Mouse (Mus musculus): ENCODE data around the gene Trarg1. TPM values are rescaled to one million over a fixed set of nuclear protein-coding genes. Genes with fewer than 3 reads are reported as not detected.

Trarg1 gene
- polyA plus RNA-seq, 1 experiment from 2014 or later: 1.5 TPM

DNA sequence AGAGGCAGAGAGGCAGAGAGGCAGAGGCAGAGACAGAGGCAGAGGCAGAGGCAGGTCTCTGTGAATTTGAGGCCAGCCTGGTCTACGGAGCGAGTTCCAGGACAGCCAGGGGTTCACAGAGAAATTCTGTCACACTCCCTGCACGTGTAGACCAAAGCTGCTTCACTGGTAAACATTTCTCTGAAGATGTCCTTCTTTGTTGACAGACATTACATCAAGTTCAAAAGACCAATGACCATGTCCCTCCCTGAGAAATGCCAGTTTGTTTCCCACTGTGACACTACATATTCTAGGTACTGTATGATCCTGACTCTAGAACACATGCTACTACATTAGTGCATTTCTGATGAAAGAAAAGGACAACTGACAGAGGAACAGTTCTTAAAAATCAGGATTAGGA, 51.0 kb downstream of the Trarg1 start:
- peaks cover 73% of the 10 kb centered on the region for H3K36me3 ChIP-seq
- 88% methylated on average over 3 of the region's 3 CpGs for WGBS
- no peak overlapping the region for H3K27ac ChIP-seq (replicated peaks)
- H3K9ac ChIP-seq: no peak overlapping the region
- no peaks in the 10 kb centered on the region for H3K9me3 ChIP-seq (replicated peaks)
- no peak overlapping the region for H3K4me3 ChIP-seq (replicated peaks)
- H3K4me2 ChIP-seq (replicated peaks): no peak overlapping the region
- no peak for ATAC-seq (ENCODE audit: insufficient number of reproducible peaks, low FRiP score, low TSS enrichment, low read depth)
- no peaks in the 10 kb centered on the region for H3K27me3 ChIP-seq
- no peaks in the 10 kb centered on the region for H3K4me1 ChIP-seq

DNA sequence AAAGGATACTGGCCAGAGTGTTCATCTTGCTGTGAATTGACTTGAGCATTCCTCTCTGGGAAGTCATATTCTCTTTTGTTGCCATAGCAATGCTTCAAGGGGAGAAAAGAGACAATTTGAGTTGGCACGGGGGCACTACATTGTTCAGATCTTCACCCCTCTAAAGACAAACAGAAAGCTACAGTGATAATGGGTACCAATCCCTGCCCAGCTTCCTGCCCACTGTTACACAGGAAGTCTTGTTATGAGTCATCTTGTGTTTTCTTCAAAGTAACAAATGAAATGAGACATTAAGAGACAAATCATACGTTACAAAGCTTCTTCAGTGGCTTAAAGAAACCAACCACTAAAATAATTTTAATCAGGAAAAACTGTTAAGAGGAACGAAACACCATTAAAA, 55.0 kb downstream of the Trarg1 start:
- no peaks in the 10 kb centered on the region for H3K27me3 ChIP-seq
- WGBS: 81% methylated on average over 3 of the region's 3 CpGs
- peaks cover 59% of the 10 kb centered on the region for H3K36me3 ChIP-seq
- no peak overlapping the region for H3K4me3 ChIP-seq (replicated peaks)
- H3K4me2 ChIP-seq (replicated peaks): no peak overlapping the region
- ATAC-seq (ENCODE audit: insufficient number of reproducible peaks, low FRiP score, low TSS enrichment, low read depth): no peak
- no peaks in the 10 kb centered on the region for H3K9me3 ChIP-seq (replicated peaks)
- no peak overlapping the region for H3K9ac ChIP-seq
- H3K27ac ChIP-seq (replicated peaks): no peak overlapping the region
- H3K4me1 ChIP-seq: no peaks in the 10 kb centered on the region

DNA sequence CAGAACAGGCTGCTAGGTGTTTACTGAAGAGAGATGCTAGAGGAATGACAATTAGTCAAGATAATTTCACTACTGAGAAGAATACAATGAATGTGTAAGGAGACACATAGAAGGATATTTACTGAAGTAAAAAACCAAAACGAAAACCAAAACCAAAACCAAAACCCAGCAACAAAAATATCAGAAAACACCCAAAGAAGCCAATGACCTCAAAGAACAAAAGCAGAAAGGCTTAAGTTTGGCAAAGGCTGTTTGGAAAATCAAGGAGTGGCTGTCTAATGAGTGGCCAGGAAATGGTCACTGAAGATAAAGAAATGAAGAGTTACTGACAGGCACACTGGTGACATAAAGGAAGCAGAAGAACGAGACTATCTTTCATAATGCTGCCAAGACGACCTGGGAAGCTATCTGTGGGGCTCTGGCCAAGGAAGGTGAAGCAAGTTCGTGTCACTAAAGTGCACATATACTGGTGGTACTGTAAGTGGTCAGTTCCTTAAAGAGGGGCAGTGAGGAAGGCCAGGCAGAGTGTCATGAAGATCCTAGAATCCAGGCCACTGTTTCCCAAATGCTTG, 56.2 kb downstream of the Trarg1 start:
- WGBS: 77% methylated on average over 4 of the region's 4 CpGs
- H3K36me3 ChIP-seq: peaks cover 53% of the 10 kb centered on the region

DNA sequence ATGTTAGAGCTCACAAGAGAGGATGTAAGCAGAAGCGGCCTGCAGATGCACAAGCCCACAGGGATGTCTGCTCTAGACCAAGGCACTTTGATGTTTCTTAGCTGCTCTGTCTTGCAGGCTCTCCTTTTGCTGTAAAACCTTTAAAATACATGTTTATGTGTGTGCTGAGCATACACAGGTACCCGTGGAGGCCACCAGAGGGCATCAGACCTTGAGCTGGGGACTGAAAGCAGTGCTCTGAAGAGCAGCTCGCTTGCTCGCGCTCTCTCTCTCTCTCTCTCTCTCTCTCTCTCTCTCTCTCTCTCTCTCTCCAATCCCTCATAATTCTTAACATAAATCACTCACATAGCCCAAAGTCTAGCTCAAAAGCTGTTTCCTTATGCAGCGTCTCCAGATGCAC, 59.5 kb downstream of the Trarg1 start:
- Histone ChIP-seq H3K36me3 (peaks cover 48% of the 10 kb centered on the region), H3K9ac (no peak overlapping the region), H3K4me2 (replicated peaks) (no peak overlapping the region), H3K4me1 (no peaks in the 10 kb centered on the region), H3K4me3 (replicated peaks) (no peak overlapping the region), H3K27me3 (no peaks in the 10 kb centered on the region), H3K27ac (replicated peaks) (no peak overlapping the region), H3K9me3 (replicated peaks) (no peaks in the 10 kb centered on the region)
- WGBS: 69% methylated on average over 6 of the region's 6 CpGs
- no peak for ATAC-seq (ENCODE audit: insufficient number of reproducible peaks, low FRiP score, low TSS enrichment, low read depth)

More for the DNA sequence above, 56.2 kb downstream of the Trarg1 start:
- Histone ChIP-seq H3K4me2 (replicated peaks) (no peak overlapping the region), H3K27ac (replicated peaks) (no peak overlapping the region), H3K4me1 (no peaks in the 10 kb centered on the region), H3K9me3 (replicated peaks) (no peaks in the 10 kb centered on the region), H3K27me3 (no peaks in the 10 kb centered on the region), H3K9ac (no peak overlapping the region), H3K4me3 (replicated peaks) (no peak overlapping the region)
- ATAC-seq (ENCODE audit: insufficient number of reproducible peaks, low FRiP score, low TSS enrichment, low read depth): no peak

DNA sequence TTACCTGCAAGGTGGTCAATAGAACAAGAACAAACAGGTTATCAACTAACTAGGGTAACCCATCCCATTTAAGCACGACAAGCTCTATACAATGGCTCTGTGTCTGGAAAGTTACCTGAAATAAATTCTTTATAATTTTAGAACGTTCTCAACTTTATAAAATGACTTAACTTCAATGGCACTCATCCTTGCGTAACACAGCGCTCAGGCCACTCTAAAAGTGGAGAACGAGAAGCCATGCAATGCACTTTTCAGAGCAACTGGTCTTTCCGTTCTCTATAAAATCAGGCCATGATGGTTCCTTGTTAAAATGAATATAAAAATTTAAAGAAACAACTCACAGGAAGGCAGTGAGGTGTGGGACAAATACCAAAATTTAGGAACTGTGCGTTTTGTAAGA, 62.9 kb downstream of the Trarg1 start:
- peaks cover 54% of the 10 kb centered on the region for H3K36me3 ChIP-seq

DNA sequence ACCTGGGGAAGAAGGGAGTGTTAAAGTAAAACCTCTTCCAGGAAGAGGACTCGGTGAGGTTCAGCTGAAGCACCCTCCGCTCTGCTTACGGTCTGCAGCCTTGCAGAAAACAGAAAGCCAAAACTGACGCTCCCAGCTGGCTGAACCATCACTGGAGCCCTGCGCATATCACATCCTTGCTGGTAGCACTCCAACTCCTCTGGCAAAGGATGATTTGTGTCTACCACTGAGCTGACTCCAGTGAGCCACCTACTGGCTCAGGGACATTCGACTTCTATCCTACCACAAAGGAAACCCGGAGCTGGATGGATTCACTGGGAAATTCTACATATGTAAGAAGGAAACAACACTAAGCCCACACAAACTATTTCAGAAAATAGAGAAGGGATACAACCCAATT, 64.9 kb downstream of the Trarg1 start:
- Histone ChIP-seq H3K36me3 (peaks cover 69% of the 10 kb centered on the region), H3K4me2 (replicated peaks) (no peak overlapping the region)
- 74% methylated on average over 7 of the region's 7 CpGs for WGBS

More for the DNA sequence above, 62.9 kb downstream of the Trarg1 start:
- H3K9me3 ChIP-seq (replicated peaks): no peaks in the 10 kb centered on the region
- no peak overlapping the region for H3K4me3 ChIP-seq (replicated peaks)
- ATAC-seq (ENCODE audit: insufficient number of reproducible peaks, low FRiP score, low TSS enrichment, low read depth): no peak
- no peaks in the 10 kb centered on the region for H3K27me3 ChIP-seq
- H3K27ac ChIP-seq (replicated peaks): no peak overlapping the region
- WGBS: 94% methylated on average over 7 of the region's 7 CpGs
- H3K4me2 ChIP-seq (replicated peaks): no peak overlapping the region
- H3K4me1 ChIP-seq: no peaks in the 10 kb centered on the region
- H3K9ac ChIP-seq: no peak overlapping the region

DNA sequence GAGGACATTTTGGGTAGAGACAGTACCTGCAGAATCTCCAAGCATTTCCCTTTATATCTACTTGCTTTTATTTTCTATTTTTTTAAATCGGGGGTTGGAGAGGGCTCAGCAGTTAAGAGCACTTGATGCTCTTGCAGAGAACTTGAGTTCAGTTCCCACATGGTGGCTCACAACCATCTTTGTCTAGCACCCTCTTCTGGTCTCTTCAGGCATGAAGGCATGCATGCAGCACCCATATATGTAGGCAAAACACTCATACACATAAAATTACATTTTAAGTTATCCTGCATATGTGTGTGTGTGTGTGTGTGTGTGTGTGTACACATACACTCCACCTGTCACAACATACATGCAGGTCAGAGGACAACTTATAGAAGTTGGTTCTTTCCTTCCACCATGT, 66.3 kb downstream of the Trarg1 start:
- peaks cover 74% of the 10 kb centered on the region for H3K36me3 ChIP-seq
- H3K4me3 ChIP-seq (replicated peaks): no peak overlapping the region
- WGBS: 90% methylated on average over 1 of the region's 1 CpGs
- no peak overlapping the region for H3K4me2 ChIP-seq (replicated peaks)
- H3K4me1 ChIP-seq: no peaks in the 10 kb centered on the region
- no peak for ATAC-seq (ENCODE audit: insufficient number of reproducible peaks, low FRiP score, low TSS enrichment, low read depth)
- H3K9ac ChIP-seq: no peak overlapping the region
- H3K9me3 ChIP-seq (replicated peaks): no peaks in the 10 kb centered on the region
- no peaks in the 10 kb centered on the region for H3K27me3 ChIP-seq
- no peak overlapping the region for H3K27ac ChIP-seq (replicated peaks)

More for the DNA sequence above, 64.9 kb downstream of the Trarg1 start:
- no peak overlapping the region for H3K27ac ChIP-seq (replicated peaks)
- no peaks in the 10 kb centered on the region for H3K27me3 ChIP-seq
- no peaks in the 10 kb centered on the region for H3K4me1 ChIP-seq
- H3K4me3 ChIP-seq (replicated peaks): no peak overlapping the region
- H3K9me3 ChIP-seq (replicated peaks): no peaks in the 10 kb centered on the region
- no peak for ATAC-seq (ENCODE audit: insufficient number of reproducible peaks, low FRiP score, low TSS enrichment, low read depth)
- H3K9ac ChIP-seq: no peak overlapping the region

Other genes with a start within 250 kb of the Trarg1 start
- gene Abr, start 57.5 kb upstream of the Trarg1 start, polyA plus RNA-seq (2015; fragmentation: Nextera tagmentation; extraction: Ambion mirVana): 41.1 and 42.6 TPM in 2 replicates
- gene Bhlha9, start 7.3 kb upstream of the Trarg1 start, polyA plus RNA-seq (2015; fragmentation: Nextera tagmentation; extraction: Ambion mirVana): 0.36 and 0.46 TPM in 2 replicates
- 24.6 and 25.4 TPM in 2 replicates for gene Gosr1, start 83.8 kb downstream of the Trarg1 start, polyA plus RNA-seq (2015; fragmentation: Nextera tagmentation; extraction: Ambion mirVana)
- gene Cpd, start 167.2 kb downstream of the Trarg1 start, polyA plus RNA-seq (2015; fragmentation: Nextera tagmentation; extraction: Ambion mirVana): 10.8 and 11.5 TPM in 2 replicates
- gene Tmigd1, start 222.4 kb downstream of the Trarg1 start, polyA plus RNA-seq (2015; fragmentation: Nextera tagmentation; extraction: Ambion mirVana): 1.5 and 1.8 TPM in 2 replicates
- gene Blmh, start 245.0 kb downstream of the Trarg1 start, polyA plus RNA-seq (2015; fragmentation: Nextera tagmentation; extraction: Ambion mirVana): 170 and 171 TPM in 2 replicates